Mouse (Mus musculus): ENCODE data around the gene Ifit1bl1. TPM values are rescaled to one million over a fixed set of nuclear protein-coding genes. Genes with fewer than 3 reads are reported as not detected.

Gene Ifit1bl1
- total RNA-seq, 2 experiments from 2014 or later = 2.1 to 2.3 TPM

DNA sequence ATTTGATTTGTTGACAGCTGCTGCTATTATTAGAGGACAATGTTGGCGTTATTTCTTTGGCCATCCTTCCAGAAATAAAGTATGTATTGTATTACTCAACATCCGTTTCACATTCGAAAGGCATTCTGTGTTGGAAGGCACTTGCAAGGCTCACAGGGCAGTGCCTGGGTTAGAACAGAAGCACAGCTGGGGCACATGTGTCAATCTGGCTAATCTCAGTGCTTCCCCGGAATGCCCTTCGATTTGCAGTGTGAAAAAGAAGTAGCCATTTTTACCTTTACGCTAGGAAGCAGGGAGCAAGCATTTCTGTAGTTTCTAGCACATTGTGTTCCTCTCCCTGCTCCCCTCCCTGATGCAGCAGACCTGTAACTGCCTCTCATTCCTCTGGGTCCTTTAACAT lies 48.7 kb downstream of the Ifit1bl1 start:
- intact Hi-C loops (cut with DNase I) = no loop called here
- DNase-seq (ENCODE audit: extremely low spot score in 1 of 2, low spot score in 2 of 2) = no peak

DNA sequence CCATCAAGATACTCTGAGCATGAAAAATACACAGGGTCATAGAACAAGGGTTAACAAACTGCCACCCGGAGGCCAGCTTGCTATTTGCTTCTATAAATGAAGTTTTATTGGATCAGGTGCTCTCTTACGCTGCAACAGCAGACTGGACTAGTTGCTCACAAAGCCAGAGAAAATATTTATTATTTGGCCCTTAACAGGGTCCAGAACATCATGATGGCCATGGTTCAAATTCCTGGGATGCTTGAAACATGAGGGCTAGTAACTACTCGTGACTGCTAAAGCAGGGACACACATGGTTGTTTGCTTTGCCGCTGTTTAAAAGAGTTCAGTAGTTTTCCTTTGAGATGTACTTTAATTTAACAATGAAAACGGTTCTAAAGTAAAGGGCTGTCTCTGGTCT lies 49.8 kb downstream of the Ifit1bl1 start:
- intact Hi-C loops (cut with DNase I) = loop anchor here (2.0 kb wide), 1 partner anchor 217 kb away; no protein-coding TSS in a partner anchor
- DNase-seq (ENCODE audit: extremely low spot score in 1 of 2, low spot score in 2 of 2) = no peak

GRCm38 (mm10) chr19:34550534-34551223 lies 51.1 kb downstream of the Ifit1bl1 start, which contains the start of gene Ifit2:
Gene Ifit2, plus strand, starts transcription at chr19:34550694.
- intact Hi-C loops (cut with DNase I) = loop anchor here (2.0 kb wide), 1 partner anchor 216 kb away; no protein-coding TSS in a partner anchor
- DNase-seq (ENCODE audit: extremely low spot score in 1 of 2, low spot score in 2 of 2) = peak; percentile 74 to 81

GRCm38 (mm10) chr19:34550205-34550533 lies 51.6 kb downstream of the Ifit1bl1 start:
- intact Hi-C loops (cut with DNase I) = loop anchor here (2.0 kb wide), 1 partner anchor 215 kb away; no protein-coding TSS in a partner anchor
- DNase-seq (ENCODE audit: extremely low spot score in 1 of 2, low spot score in 2 of 2) = no peak

- intact Hi-C loops (cut with DNase I) = loop anchor here (5.0 to 10.0 kb wide), 2 partner anchors 89 to 303 kb away; no protein-coding TSS in a partner anchor
- peak; percentile 54 to 76 for DNase-seq (ENCODE audit: extremely low spot score in 1 of 2, low spot score in 2 of 2)
Observed at GRCm38 (mm10) chr19:34547976-34548375, 53.8 kb downstream of the Ifit1bl1 start.

DNA sequence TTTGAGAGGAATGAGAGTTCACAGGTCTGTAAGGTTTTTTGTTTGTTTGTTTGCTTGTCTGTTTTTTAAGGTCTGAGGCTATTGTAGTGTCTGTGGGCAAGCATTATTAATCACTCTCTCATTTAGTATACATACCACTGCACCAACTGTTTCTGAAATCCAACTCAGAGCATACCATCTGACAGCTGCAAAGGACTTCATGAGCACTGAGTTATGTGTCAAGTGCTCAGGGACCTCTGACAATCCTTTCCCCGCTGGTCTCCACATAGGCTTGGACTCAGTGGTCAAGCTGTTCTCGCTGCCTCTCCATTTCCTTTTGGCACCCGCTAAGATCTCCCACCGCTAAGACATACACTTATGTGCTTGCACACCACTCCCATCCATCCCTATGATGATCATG lies 55.5 kb downstream of the Ifit1bl1 start:
- no peak for DNase-seq (ENCODE audit: extremely low spot score in 1 of 2, low spot score in 2 of 2)

More for the DNA sequence above, 55.5 kb downstream of the Ifit1bl1 start:
- intact Hi-C loops (cut with DNase I) = loop anchor here (5.0 to 10.0 kb wide), 2 partner anchors 91 to 301 kb away; no protein-coding TSS in a partner anchor

Other genes with a start within 250 kb of the Ifit1bl1 start
- gene Ch25h, start 126.8 kb downstream of the Ifit1bl1 start, total RNA-seq (2021) = 1 to 10 TPM in 1 of 2 experiments, under 1 TPM in 1; 0.83 to 1.2 TPM
- gene Lipa, start 74.5 kb downstream of the Ifit1bl1 start, total RNA-seq (2021) = 10 to 100 TPM; 13.5 to 13.9 TPM
- gene Ifit2, start 51.3 kb downstream of the Ifit1bl1 start, total RNA-seq (2021) = 1 to 10 TPM; 6.9 to 7.1 TPM
- gene Ifit3, start 18.4 kb downstream of the Ifit1bl1 start, total RNA-seq (2021) = under 1 TPM; 0.41 to 0.71 TPM
- under 1 TPM; 0.21 to 0.51 TPM for gene Ifit3b, start 6.0 kb upstream of the Ifit1bl1 start, total RNA-seq (2021)
- under 1 TPM; 0.30 to 0.47 TPM for gene Ifit1bl2, start 38.8 kb upstream of the Ifit1bl1 start, total RNA-seq (2021)
- under 1 TPM in 1 of 2 experiments, not detected in 1; 0.13 TPM for gene Ifit1, start 38.9 kb upstream of the Ifit1bl1 start, total RNA-seq (2021)
- gene Slc16a12, start 145.3 kb upstream of the Ifit1bl1 start, total RNA-seq (2021) = 1 to 10 TPM; 2.4 to 3.3 TPM

Measured in left cerebral cortex, postnatal 10 days (tissue).